Mouse (Mus musculus) lung, adult 2 months (tissue): ENCODE measurements around the gene Rmi2.

Source experiments
- CTCF ChIP-seq: fragments of 200-500 bp; IDR thresholded peaks from 2 replicates; pipeline ENCODE4 v1.5.1; 2011; ENCODE audit warnings: mild to moderate bottlenecking, low read length, control low read depth; ENCODE audit not compliant: insufficient read depth
- POLR2A ChIP-seq: fragments of 200-500 bp; IDR thresholded peaks from 2 replicates; pipeline ENCODE4 v1.6.1; 2011; ENCODE audit warnings: low read depth, mild to moderate bottlenecking, control low read depth, low read length, borderline replicate concordance; ENCODE audit errors: extremely low read depth

GRCm38 (mm10) chr16:10925591-10926180 lies 90.8 kb downstream of the Rmi2 start:
- no peak for TF ChIP-seq CTCF
- TF ChIP-seq POLR2A = no peak
